22 mouse cellular contexts compared by ENCODE assay signal in the genomic region with DNA sequence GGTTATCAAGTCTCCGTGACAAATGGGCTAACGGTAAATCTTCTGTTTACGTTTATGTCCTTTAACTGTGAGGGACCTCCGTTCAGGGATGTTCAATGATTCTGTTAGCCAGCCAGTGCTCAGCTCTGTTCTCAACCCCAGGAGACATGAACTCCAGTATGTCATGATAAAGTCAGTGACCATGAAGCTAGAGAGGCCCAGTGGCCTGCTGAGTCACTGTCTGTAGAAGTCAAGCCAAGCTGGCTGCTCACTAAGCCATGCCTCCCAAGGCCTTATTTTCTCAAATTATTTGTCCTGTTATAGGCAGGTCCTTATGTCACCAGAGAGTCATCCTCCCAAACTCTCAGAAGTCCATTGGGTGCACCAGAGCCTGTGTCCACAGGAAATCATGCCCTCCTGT.
DNase-seq lines count a peak whose midpoint lies in the region; TF ChIP-seq lines count a peak whose summit lies in the region.
"Had no signal": no experiment of that assay in that cellular context is flagged by ENCODE, and none has a peak within 500 bp of the region (broad histone marks: within the 10 kb centered on the region; RNA-seq: fewer than 3 reads in every experiment).

No protein-coding gene starts in this region.

- intact Hi-C loops in gastrocnemius, adult 2 months (cut with DNase I): no loop called here
- intact Hi-C loops in heart, postnatal 25 days (cut with DNase I): loop anchor here (5.0 kb wide), 1 partner anchor 78 kb away; no protein-coding TSS in a partner anchor

- TF ChIP-seq CTCF in gastrocnemius, adult 2 months (IDR thresholded peaks at IDR 0.05): no peak

- H3K4me3 ChIP-seq in gastrocnemius, adult 2 months: no peak overlapping the region
- H3K4me3 ChIP-seq: layer of hippocampus, adult 2 months; limb, embryonic 12.5 days; midbrain, embryonic 12.5 days had no signal

- no peak for DNase-seq in gastrocnemius, adult 2 months
- DNase-seq in gastrocnemius, postnatal 25 days: no peak
- peak; percentile 55 for DNase-seq in ovary, adult 18-20 months (ENCODE audit: low spot score)
- no peak for DNase-seq in ovary, postnatal 14 days (ENCODE audit: low spot score)
- DNase-seq in adrenal gland, postnatal 10 days: peak; percentile 45
- peak; percentile 15 for DNase-seq in heart, postnatal 25 days (ENCODE audit: low spot score)
- DNase-seq in cerebellum, postnatal 14 days: no peak
- DNase-seq in cerebellum, postnatal 10 days: no peak
- DNase-seq: B cell, adult 2 months; cerebellum, adult 11 months; cerebellum, adult 9-11 months; forebrain, postnatal 0 days; kidney, adult 9 months; kidney, postnatal 14 days; layer of hippocampus, postnatal 36 days; liver, postnatal 0 days; right cerebral cortex, postnatal 4 days; thymus, adult 18-20 months had no signal

- 0 out of 2 replicates have a peak overlapping the region, but pooled peaks have one; percentile 4 for H3K27ac ChIP-seq in gastrocnemius, adult 2 months
- H3K27ac ChIP-seq: hindbrain, postnatal 0 days; layer of hippocampus, adult 2 months; limb, embryonic 12.5 days; midbrain, embryonic 12.5 days had no signal

Comparison
In these comparisons a context has a peak if more than half of its experiments do, and no peak if none do; other contexts are left out.
1. DNase-seq: peak in ovary, adult 18-20 months (single experiment), adrenal gland, postnatal 10 days (single experiment) and heart, postnatal 25 days (single experiment); none in gastrocnemius, adult 2 months (single experiment), gastrocnemius, postnatal 25 days (single experiment), ovary, postnatal 14 days (single experiment), cerebellum, postnatal 14 days (0 of 2) and cerebellum, postnatal 10 days (0 of 2).